Mouse (Mus musculus) erythroid progenitor cell, adult 5-6 weeks (primary cell): Measurements from ENCODE around the gene Slc39a1. TPM values are rescaled to one million over a fixed set of nuclear protein-coding genes. Genes with fewer than 3 reads are reported as not detected.
"Not testable (repeated sequence)": the region's sequence is repeated elsewhere in the genome, so short reads cannot be mapped to it uniquely, and the experiment has no call there.

Experiments used
- ATAC-seq: replicated peaks from 2 replicates; pipeline ENCODE4 v1.8.0; 2016; ENCODE audit warnings: moderate number of reproducible peaks, mild to moderate bottlenecking, moderate TSS enrichment, inconsistent platforms; ENCODE audit not compliant: poor library complexity, low FRiP score, severe bottlenecking
- total RNA-seq, 2 experiments: library from RNA; stranded (forward) in 1 of 2; stranded (reverse) in 1 of 2; fragments of 150-400 nt in 1 of 2; fragments of 186-747, 209-891 nt in 1 of 2; gene quantifications; 2 replicates each; pipeline versions ENCODE4 v1.2.3 to v1.2.4; 2015 to 2017; ENCODE audit warnings: low replicate concordance in 2 of 2

Gene Slc39a1
- total RNA-seq, 2 experiments from 2014 or later: 2.1 to 7.4 TPM

GRCm38 (mm10) chr3:90231507-90232333 lies 16.3 kb upstream of the Slc39a1 start, which contains the start of gene Jtb:
Jtb (plus strand) TSS chr3:90231597.
- peak; percentile 84 for ATAC-seq

GRCm38 (mm10) chr3:90241251-90241650 lies 6.7 kb upstream of the Slc39a1 start:
- no peak for ATAC-seq

GRCm38 (mm10) chr3:90241669-90242358 lies 6.2 kb upstream of the Slc39a1 start:
- peak; percentile 55; the same call in 1 of the 2 replicates for ATAC-seq

GRCm38 (mm10) chr3:90242984-90243775 lies 4.8 kb upstream of the Slc39a1 start, which contains the start of gene Creb3l4:
Creb3l4 (minus strand) TSS chr3:90243512.
- no peak for ATAC-seq

GRCm38 (mm10) chr3:90245406-90245805 lies 2.6 kb upstream of the Slc39a1 start:
- no peak for ATAC-seq

DNA sequence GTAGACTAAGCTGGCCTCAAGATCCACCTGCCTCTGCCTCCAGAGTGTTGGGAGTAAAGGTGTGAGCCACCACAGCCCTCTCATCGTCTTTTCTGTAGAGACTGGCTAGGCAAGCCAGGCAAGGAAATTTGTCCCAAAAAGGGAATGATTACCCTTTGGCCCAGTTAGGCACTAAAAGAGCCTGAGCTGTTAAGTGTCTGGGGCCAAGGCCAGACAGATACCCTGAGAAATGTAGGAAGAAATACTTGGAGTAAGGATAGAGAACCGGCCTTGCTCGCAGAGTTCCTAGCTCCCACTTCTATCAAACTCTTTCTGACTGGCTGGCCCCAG lies 377 bp upstream of the Slc39a1 start:
- ATAC-seq: peak; percentile 48

DNA sequence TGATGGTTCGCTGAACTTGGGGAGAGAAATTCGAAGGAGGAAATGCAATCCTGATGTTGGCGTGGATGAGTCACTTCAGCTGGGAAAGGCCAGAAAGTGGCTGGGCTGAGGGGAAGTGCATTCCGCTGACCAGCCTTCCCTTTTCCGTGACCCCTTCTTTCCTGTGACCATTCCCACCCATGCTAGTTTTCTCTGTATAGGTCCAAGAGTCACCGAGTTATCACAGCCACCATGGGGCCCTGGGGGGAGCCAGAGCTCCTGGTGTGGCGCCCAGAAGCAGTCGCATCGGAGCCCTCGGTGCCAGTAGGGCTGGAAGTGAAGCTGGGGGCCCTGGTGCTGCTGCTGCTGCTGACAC lies 751 bp downstream of the Slc39a1 start:
- no peak for ATAC-seq

- ATAC-seq: no peak
Measured at GRCm38 (mm10) chr3:90250791-90251190, 2.8 kb downstream of the Slc39a1 start.

DNA sequence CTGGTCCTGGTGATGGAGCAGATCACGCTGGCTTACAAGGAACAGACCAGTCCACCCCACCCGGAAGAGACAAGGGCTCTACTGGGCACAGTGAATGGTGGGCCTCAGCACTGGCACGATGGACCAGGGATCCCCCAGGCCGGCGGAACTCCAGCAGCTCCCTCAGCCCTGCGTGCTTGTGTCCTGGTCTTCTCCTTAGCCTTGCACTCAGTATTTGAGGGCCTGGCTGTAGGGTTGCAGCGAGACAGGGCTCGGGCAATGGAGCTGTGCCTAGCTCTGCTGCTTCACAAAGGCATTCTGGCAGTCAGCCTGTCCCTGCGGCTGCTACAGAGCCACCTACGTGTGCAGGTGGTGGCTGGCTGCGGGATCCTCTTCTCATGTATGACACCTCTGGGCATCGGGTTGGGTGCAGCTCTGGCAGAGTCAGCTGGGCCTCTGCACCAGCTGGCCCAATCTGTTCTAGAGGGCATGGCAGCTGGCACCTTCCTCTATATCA lies 3.8 kb downstream of the Slc39a1 start:
- ATAC-seq: not testable (repeated sequence)

GRCm38 (mm10) chr3:90252659-90253058 lies 4.7 kb downstream of the Slc39a1 start:
- not testable (repeated sequence) for ATAC-seq

- not testable (repeated sequence) for ATAC-seq
Measured at GRCm38 (mm10) chr3:90253174-90253573, 5.2 kb downstream of the Slc39a1 start.

DNA sequence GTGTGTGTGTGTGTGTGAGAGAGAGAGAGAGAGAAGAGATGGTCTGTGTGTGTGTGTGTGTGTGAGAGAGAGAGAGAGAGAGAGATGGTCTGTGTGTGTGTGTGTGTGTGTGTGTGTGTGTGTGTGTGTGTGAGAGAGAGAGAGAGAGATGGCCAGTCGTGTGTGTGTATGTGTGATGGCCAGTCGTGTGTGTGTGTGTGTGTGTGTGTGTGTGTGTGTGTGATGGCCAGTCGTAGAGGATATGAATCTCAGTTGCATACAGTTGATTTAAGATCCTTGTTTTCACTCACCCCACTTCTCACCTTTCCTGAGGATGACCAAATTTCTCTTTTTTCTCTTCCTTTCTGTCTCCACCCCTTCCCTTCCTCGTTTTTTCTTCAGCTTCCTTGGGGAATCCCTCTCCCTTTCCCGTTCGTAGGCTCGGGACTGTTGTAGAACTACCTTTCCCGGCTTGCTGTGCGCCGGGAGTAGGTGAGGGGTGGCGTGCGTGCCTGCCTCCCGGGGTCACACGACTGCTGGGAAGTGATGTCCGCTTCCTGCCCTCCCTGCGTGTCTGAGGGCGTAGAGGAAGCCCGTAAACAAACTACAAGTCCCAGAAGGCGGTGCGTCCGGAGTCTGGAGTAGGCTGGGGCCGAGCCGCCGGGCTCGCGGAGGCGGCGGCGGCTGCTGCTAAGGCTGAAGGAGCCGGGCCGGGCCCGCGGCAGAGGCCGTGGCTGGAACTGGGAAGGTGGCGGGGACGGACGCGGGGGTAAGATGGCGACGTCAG lies 5.9 kb downstream of the Slc39a1 start, which contains the start of gene Crtc2:
Gene Crtc2 (plus strand): TSS at position 511 of the 766 bp plus-strand sequence.
- peak; percentile 98 for ATAC-seq

GRCm38 (mm10) chr3:90254419-90255193 lies 6.6 kb downstream of the Slc39a1 start:
- ATAC-seq: peak; percentile 60

DNA sequence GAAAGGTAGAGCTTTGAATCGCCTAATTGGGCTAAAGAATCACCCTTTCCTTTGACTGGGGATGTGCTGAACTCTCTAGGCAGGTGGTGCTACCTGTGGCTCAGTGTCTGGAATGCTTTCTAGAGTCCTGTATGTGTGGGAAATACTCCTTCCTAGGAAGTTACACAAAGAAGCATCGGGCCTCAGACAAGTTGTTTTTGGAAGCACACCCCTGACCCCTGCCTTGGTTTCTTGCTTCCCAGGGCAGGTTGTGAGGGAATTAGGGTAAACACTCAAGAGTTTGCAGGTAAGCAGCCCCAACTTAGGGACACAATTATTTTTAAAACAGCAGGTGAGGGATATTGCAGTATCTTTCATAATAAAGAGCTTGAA lies 7.2 kb downstream of the Slc39a1 start:
- ATAC-seq: no peak

GRCm38 (mm10) chr3:90255784-90256353 lies 7.9 kb downstream of the Slc39a1 start:
- ATAC-seq: no peak

DNA sequence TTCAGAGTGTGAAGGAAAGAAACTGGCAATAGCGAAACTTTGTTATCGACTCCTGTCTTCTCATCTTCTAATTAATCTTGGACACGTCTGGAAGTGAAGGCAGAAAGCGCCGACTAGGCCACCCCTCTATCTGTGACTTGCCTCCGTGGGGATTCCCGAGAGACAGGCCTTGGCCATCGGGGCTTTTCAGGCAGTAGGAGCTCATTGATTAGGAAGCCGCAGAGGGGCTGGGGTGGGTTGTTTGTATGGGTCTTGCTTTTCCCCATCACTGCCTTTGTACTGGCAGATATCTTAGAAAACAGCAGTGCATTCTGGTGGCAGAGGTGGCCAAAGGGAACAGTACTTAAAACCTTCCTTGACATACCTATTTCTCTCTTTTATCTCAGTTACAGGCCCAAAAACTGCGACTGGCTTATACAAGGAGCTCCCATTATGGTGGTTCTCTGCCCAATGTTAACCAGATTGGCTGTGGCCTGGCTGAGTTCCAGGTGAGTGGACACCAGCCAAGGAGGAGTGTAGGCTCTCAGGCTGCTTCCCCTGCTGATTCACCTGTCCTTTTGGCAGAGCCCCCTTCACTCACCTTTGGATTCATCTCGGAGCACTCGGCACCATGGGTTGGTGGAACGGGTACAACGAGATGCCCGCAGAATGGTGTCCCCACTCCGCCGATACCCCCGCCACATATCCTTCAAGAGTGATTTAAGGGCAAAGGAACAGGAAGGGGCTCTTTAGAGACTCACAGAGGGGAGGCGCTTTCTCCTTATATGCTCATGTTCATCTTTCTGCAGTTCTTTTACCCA lies 9.0 kb downstream of the Slc39a1 start:
- ATAC-seq: no peak

DNA sequence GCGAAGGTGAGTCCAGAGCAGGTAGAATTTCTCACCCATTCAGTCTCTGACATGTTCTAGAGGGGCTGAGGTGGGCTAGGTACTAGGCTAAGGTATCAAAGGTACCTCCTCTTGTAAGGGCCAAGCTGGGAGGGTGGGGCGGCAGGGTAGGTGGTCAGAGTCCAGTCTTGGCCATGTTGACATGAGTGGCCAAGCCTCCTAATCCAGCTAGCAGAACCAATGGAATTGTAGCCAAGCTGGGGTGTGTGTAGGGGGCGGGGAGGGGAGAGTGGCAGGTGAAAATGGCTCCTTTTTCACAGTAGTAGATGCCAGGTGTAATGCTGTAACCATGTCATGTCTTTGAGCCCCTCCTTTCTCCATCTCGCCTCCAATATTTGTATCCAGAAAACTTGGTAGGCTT lies 10.5 kb downstream of the Slc39a1 start:
- no peak for ATAC-seq
